11 mouse cellular contexts compared by ENCODE assay signal in genomic region chr4:150664726-150665125, GRCm38 (mm10). TPM values are rescaled to one million over a fixed set of nuclear protein-coding genes. Genes with fewer than 3 reads are reported as not detected.
DNase-seq lines count a peak whose midpoint lies in the region; ATAC-seq and TF ChIP-seq lines count a peak whose summit lies in the region.
"Had no signal": no experiment of that assay in that cellular context is flagged by ENCODE, and none has a peak within 500 bp of the region (broad histone marks: within the 10 kb centered on the region; RNA-seq: fewer than 3 reads in every experiment).

No protein-coding gene starts in this region.

- no peak overlapping the region for H3K4me3 ChIP-seq in lung, adult 2 months (replicated peaks; ENCODE audit: extremely low read depth, low read depth, low read length)

- no peak; the same call in 1 of the 2 replicates for ATAC-seq in granulocyte monocyte progenitor cell, adult 5-6 weeks (replicated peaks; ENCODE audit: poor library complexity, severe bottlenecking)
- ATAC-seq: CD4-positive, CD25-positive, alpha-beta regulatory T cell, adult 4 months had no signal

- no peaks in the 10 kb centered on the region for H3K4me1 ChIP-seq in lung, adult 2 months (ENCODE audit: control insufficient read depth, insufficient read depth, low read length)

- TF ChIP-seq CTCF in lung, adult 2 months (IDR thresholded peaks at IDR 0.05; ENCODE audit: insufficient read depth, low read length), result peak; percentile 49

- DNase-seq in embryo, embryonic 11 days, result peak; percentile 24
- DNase-seq in embryo, embryonic 9.5 days (ENCODE audit: extremely low spot score), result no peak
- no peak for DNase-seq in lung, adult 2 months
- DNase-seq in lung, postnatal 14 days, result no peak
- DNase-seq in adrenal gland, postnatal 36 days, result peak; percentile 27 to 28
- DNase-seq in mesoderm, embryonic 11.5 days (ENCODE audit: low read depth, low spot score), result peak; percentile 50
- no peak for DNase-seq in right cerebral cortex, postnatal 14 days
- DNase-seq: heart, adult 18-20 months had no signal

- 80% methylated on average over 7 of the region's 7 CpGs for WGBS in lung, adult 2 months

- TF ChIP-seq POLR2A in lung, adult 2 months (IDR thresholded peaks at IDR 0.05; ENCODE audit: borderline replicate concordance, extremely low read depth, low read depth, low read length), result no peak

RNA-seq across cellular contexts. Expression of gene Slc45a1, which starts 12.8 kb away (rescaled TPM):
- 0.05 TPM in 1 of 2 replicates, not detected in the other for polyA plus RNA-seq in lung, adult 2 months (2012; rRNA removed)
- total RNA-seq in adrenal gland, postnatal 36 days (2021), result under 1 TPM; 0.73 to 0.79 TPM
- total RNA-seq in granulocyte monocyte progenitor cell, adult 5-6 weeks (2014; fragmentation: Nextera tagmentation), result not detected in 2 replicates
- total RNA-seq in granulocyte monocyte progenitor cell, adult 5-6 weeks (2017), result not detected in 2 replicates
- total RNA-seq: heart, adult 18-20 months; megakaryocyte, adult 5-6 weeks had no signal
- polyA plus RNA-seq: CD4-positive, CD25-positive, alpha-beta regulatory T cell, adult 4 months had no signal

Comparison
In these comparisons a context has a peak if more than half of its experiments do, and no peak if none do; other contexts are left out.
1. DNase-seq: peak in embryo, embryonic 11 days (single experiment), adrenal gland, postnatal 36 days (2 of 2) and mesoderm, embryonic 11.5 days (single experiment); none in embryo, embryonic 9.5 days (single experiment), lung, adult 2 months (single experiment), lung, postnatal 14 days (single experiment) and right cerebral cortex, postnatal 14 days (single experiment).